8 mouse cellular contexts compared by ENCODE assay signal in the genomic region with DNA sequence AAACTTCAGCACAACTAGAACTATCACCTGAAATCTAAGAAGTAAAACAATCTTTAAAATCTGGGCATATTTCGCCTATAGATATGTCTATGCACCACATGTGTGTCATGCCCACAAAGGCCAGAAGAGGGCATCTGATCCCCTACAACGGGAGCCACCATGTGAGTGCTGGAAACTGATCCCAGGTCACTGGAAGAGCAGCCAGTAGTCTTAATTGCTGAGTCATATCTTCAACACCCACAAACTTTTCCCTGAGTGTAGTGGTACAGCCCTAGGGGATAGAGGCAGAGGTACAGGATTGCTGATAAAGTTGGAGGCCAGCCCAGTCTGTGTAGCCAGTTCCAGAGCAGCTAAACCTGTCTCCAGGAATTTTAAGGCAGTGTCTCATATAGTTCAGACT. TPM values are rescaled to one million over a fixed set of nuclear protein-coding genes. Genes with fewer than 3 reads are reported as not detected.
A peak's percentile ranks its signal among the peaks of the same experiment; 100 is the strongest.
DNase-seq lines count a peak whose midpoint lies in the region; ATAC-seq lines count a peak whose summit lies in the region.
"Had no signal": no experiment of that assay in that cellular context is flagged by ENCODE, and none has a peak within 500 bp of the region (broad histone marks: within the 10 kb centered on the region; RNA-seq: fewer than 3 reads in every experiment).

No protein-coding gene starts in this region.

- H3K9ac ChIP-seq in kidney, embryonic 15.5 days = no peak overlapping the region
- H3K9ac ChIP-seq in liver, embryonic 15.5 days = no peak overlapping the region

- H3K4me2 ChIP-seq in kidney, embryonic 15.5 days = no peak overlapping the region
- H3K4me2 ChIP-seq in liver, embryonic 15.5 days = no peak overlapping the region

- peak; percentile 11 for DNase-seq in kidney, adult 18-20 months
- DNase-seq in B cell, adult 2 months = peak; percentile 30 to 41
- peak; percentile 88 for DNase-seq in R1 (ENCODE audit: low read depth, low spot score)
- DNase-seq in ovary, postnatal 10 days (ENCODE audit: low spot score) = no peak
- no peak for DNase-seq in cerebellum, adult 9-11 months
- DNase-seq: heart, adult 18-20 months had no signal

- no peak overlapping the region for H3K4me3 ChIP-seq in kidney, embryonic 15.5 days (replicated peaks)
- no peak overlapping the region for H3K4me3 ChIP-seq in liver, embryonic 15.5 days (replicated peaks)

- H3K27me3 ChIP-seq in kidney, embryonic 15.5 days = no peaks in the 10 kb centered on the region
- H3K27me3 ChIP-seq in liver, embryonic 15.5 days = no peaks in the 10 kb centered on the region

- peaks cover 5% of the 10 kb centered on the region; the same call in 1 of the 2 replicates for H3K4me1 ChIP-seq in kidney, embryonic 15.5 days
- H3K4me1 ChIP-seq in liver, embryonic 15.5 days (replicated peaks) = no peaks in the 10 kb centered on the region

- no peaks in the 10 kb centered on the region for H3K9me3 ChIP-seq in kidney, embryonic 15.5 days (replicated peaks)
- 0 out of 2 replicates have a peak, but pooled peaks cover 3% of the 10 kb centered on the region for H3K9me3 ChIP-seq in liver, embryonic 15.5 days (replicated peaks)

- H3K36me3 ChIP-seq in kidney, embryonic 15.5 days = peaks cover 97% of the 10 kb centered on the region
- peaks cover 99% of the 10 kb centered on the region for H3K36me3 ChIP-seq in liver, embryonic 15.5 days (replicated peaks)

- 85% methylated on average over 2 of the region's 2 CpGs for WGBS in kidney, embryonic 15.5 days
- 84% methylated on average over 2 of the region's 2 CpGs for WGBS in liver, embryonic 15.5 days (ENCODE audit: insufficient replicate concordance)

- H3K27ac ChIP-seq in kidney, embryonic 15.5 days = no peak overlapping the region
- H3K27ac ChIP-seq in liver, embryonic 15.5 days (replicated peaks) = no peak overlapping the region; the same call in 1 of the 2 replicates

- no peak for ATAC-seq in kidney, embryonic 15.5 days (replicated peaks; ENCODE audit: low FRiP score)
- ATAC-seq in liver, embryonic 15.5 days (ENCODE audit: insufficient read depth) = peak; percentile 60

RNA-seq across cellular contexts. Expression of gene Rmdn3, which starts 11.6 kb away (rescaled TPM):
- 43.2 and 46.8 TPM in 2 replicates for polyA plus RNA-seq in kidney, embryonic 15.5 days (2015; fragmentation: Nextera tagmentation; extraction: Ambion mirVana)
- 45.0 and 50.7 TPM in 2 replicates for polyA plus RNA-seq in liver, embryonic 15.5 days (2015; fragmentation: Nextera tagmentation; extraction: Ambion mirVana)

RNA-seq across cellular contexts. Expression of gene Gchfr, which starts 22.4 kb away (rescaled TPM):
- polyA plus RNA-seq in kidney, embryonic 15.5 days (2015; fragmentation: Nextera tagmentation; extraction: Ambion mirVana) = 32.0 and 36.9 TPM in 2 replicates
- 81.3 and 102 TPM in 2 replicates for polyA plus RNA-seq in liver, embryonic 15.5 days (2015; fragmentation: Nextera tagmentation; extraction: Ambion mirVana)

RNA-seq across cellular contexts. Expression of gene Gm14137, which starts 29.1 kb away (rescaled TPM):
- 0.73 and 0.81 TPM in 2 replicates for polyA plus RNA-seq in kidney, embryonic 15.5 days (2015; fragmentation: Nextera tagmentation; extraction: Ambion mirVana)
- 0.10 TPM in 2 replicates for polyA plus RNA-seq in liver, embryonic 15.5 days (2015; fragmentation: Nextera tagmentation; extraction: Ambion mirVana)

RNA-seq across cellular contexts. Expression of gene Rad51, which starts 32.6 kb away (rescaled TPM):
- polyA plus RNA-seq in kidney, embryonic 15.5 days (2015; fragmentation: Nextera tagmentation; extraction: Ambion mirVana) = 48.8 and 49.7 TPM in 2 replicates
- polyA plus RNA-seq in liver, embryonic 15.5 days (2015; fragmentation: Nextera tagmentation; extraction: Ambion mirVana) = 30.4 and 36.9 TPM in 2 replicates

Comparison
In these comparisons a context has a peak if more than half of its experiments do, and no peak if none do; other contexts are left out.
1. DNase-seq: peak in kidney, adult 18-20 months (single experiment), B cell, adult 2 months (2 of 2) and R1 (single experiment); none in ovary, postnatal 10 days (single experiment) and cerebellum, adult 9-11 months (single experiment).